Mouse (Mus musculus): ENCODE data around the gene Lypd5.

The Lypd5 gene

DNA sequence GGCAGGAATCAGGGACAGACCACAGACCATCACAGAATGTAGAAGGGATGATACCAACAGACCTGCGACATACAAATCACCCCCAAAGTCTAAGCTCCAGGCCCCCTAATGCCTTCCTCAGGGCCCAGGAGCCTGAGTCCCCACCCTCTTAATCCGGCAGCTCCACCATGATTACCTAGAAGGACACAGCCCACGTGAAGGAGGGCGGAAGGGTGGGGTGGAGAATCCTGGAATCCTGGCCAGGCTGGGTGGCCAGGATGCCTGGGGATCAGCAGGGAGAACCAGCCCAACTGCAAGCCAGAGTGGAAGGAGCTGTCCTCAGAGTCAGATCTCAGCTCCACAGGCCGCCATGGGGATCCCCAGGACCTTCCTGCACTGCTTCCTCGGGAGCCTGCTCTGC is at the start of gene Lypd5:
TSS of gene Lypd5 (plus strand) at position 301 of the 400 bp plus-strand sequence.
- no peak for DNase-seq

DNA sequence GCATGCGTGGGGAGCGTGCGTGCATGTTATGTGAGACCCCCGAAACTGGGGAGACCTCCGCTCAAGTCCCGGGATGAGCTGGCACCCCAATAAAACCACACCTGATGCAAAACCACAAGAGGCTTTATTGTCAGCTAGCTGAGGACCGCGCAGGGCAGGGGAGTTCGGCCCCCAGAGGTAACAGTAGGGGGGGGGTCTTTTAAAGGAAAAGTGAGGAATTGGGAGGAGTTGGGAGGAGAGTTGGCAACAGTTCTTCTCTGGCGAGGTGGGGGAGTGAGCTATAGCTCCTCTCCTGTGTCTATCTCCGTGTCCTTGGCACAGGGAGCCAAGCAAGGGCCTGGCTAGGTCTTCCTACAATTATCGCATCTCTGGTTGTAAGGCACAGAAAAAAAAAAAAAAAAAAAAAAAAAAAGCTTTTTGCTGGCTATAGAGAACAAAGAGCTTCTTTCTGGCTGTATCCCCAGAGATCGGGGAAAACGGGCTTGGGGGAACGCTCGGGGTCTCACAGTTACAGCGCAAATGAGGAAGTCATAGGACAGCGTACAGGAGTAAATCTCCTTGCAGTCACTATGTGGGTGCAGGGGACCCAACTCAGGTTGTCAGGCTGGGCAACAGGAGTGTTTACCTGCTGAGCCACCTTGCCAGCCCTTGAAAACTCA is 49.0 kb upstream of the Lypd5 start:
- peak; percentile 43 for DNase-seq

GRCm38 (mm10) chr7:24300771-24301282 is 48.2 kb upstream of the Lypd5 start, which contains the start of gene Zfp61:
Zfp61 (minus strand) TSS chr7:24301232.
- DNase-seq: no peak

GRCm38 (mm10) chr7:24315726-24316566 is 33.0 kb upstream of the Lypd5 start:
- peak; percentile 39 for DNase-seq

GRCm38 (mm10) chr7:24316567-24317092 is 32.4 kb upstream of the Lypd5 start, which contains the start of gene Zfp94:
Zfp94 (minus strand) TSS chr7:24316666.
- peak; percentile 93 for DNase-seq

GRCm38 (mm10) chr7:24318942-24319341 is 30.1 kb upstream of the Lypd5 start:
- DNase-seq: no peak

DNA sequence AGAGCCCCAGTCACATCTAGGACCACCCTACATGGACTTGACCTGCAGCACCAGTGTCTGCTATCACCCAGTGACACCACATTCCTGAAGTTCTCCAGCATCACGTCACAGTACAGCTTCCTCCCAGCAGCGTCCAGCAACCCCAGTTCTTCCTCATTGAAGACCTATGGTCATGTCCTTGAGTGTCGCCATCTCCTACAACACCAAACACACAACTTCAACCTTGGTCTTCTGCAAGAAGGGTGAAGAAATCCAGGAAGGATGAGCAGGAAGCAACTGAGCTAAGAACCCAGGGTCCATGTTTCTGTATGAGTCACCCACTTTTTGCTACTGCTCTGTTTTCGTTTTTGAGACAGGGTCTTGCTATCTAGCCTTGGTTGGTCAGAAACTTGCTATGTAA is 26.4 kb upstream of the Lypd5 start:
- no peak for DNase-seq

- no peak for DNase-seq
These were observed 23.8 kb upstream of the Lypd5 start for GRCm38 (mm10) chr7:24325197-24325596.

DNA sequence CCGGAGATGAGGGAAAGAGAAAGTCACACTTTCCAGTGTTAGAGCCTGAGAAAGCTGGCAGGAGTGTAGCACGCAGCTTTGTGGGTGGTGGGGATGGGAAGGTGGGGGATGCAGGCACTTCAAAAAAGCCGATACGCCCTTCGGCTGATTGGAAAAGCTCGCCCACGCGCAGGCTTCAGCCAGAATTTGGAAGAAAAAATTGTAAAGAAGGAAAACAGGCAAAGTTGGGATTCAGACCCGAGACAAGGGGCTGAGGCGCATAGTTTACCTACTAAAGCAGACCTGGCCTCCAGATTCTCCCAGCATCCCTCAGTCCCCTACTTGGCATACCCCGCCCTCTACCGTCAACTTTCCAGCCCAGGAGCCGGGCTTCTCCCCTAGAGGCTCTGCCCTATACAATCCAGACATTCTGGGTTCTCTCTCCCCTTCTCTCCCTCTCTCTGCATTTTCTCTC is 23.3 kb upstream of the Lypd5 start:
- DNase-seq: no peak

- DNase-seq: no peak
These were observed 22.5 kb upstream of the Lypd5 start for GRCm38 (mm10) chr7:24326273-24327135.

GRCm38 (mm10) chr7:24327281-24327975 is 21.6 kb upstream of the Lypd5 start:
- DNase-seq: no peak

DNA sequence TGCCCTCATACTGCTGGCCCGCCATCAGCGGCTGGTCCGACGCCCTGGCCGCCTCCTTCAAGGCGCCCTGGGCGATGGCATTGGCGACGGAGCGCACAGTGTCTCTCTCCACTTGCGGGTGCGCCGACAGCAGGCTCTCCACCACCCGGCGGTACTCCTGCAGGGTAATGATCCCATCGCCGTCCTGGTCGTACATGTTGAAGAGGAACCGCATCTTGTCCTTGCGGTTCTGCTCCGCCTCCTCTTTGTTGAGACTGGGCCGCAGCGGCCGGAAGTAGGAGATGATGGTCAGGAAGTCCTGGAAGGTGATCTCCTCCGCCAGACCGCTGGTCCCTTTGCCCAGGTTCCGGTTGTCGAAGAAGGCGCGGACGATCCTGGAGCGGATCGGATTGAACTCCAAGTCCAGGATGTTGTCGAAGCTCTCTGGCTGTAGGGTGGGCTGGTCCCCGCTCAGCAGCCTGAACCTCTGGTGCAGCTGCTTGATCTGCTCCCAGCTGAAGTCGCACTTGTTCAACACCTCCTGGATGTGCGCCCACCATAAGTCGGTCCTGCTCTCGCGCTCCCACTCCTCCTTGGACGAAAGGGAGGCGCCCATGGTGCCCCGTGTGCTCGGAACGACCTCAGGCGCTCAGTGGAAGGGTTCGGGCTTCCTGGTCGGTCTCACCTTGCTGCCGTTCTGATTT is 15.6 kb upstream of the Lypd5 start, which contains the start of gene Tescl:
TSS of gene Tescl (minus strand) at position 633 of the 683 bp plus-strand sequence.
- DNase-seq: no peak

DNA sequence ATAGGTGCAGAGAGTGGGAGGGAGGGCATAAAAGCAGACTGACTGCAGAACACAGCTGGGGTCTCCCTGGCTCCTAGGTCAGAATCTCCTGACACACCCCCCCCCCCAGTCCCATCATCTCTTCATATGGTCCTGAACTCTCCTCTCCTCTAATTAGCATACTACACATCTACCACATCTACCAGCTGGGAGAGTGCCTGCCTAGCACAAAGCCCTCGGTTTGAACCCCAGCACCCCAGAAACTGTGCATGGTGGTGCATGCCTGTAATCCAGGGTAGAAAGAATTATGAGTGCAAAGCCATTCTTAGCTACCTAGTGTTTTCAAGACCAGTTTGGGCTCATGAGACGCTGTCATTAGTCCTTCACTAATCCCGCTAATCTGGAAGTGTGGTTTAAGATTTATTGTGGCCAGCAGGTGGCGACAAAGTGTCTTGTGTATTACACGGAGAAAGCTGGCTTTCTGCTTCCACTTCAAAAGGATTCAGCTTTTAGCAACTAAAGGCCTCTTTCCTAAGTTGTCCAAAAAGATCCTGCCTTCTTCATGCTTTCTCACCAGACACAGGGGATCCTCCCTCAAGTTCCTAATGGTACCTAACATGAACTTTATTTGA is 13.2 kb upstream of the Lypd5 start:
- DNase-seq: peak; percentile 46

GRCm38 (mm10) chr7:24338241-24338640 is 10.8 kb upstream of the Lypd5 start:
- no peak for DNase-seq

GRCm38 (mm10) chr7:24343701-24344272 is 5.2 kb upstream of the Lypd5 start:
- DNase-seq: no peak

DNA sequence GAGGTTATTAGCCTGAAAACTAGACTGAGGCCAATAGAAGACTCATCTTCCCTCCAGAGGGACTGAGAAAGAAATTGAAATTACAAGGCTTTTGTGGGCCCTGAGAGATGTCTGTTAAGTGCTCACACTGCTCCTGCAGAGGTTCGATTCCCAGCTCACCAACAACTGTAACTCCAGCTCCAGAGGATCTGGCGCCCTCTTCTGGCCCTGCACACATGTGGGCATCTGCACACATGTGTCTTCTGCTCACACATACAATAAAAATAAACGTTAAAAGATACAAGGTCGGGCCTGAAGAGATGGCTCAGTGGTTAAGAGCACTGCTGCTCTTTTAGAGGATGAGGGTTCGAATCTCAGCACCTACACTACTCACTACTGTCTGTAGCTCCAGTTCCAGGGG is 2.6 kb upstream of the Lypd5 start:
- no peak for DNase-seq

DNA sequence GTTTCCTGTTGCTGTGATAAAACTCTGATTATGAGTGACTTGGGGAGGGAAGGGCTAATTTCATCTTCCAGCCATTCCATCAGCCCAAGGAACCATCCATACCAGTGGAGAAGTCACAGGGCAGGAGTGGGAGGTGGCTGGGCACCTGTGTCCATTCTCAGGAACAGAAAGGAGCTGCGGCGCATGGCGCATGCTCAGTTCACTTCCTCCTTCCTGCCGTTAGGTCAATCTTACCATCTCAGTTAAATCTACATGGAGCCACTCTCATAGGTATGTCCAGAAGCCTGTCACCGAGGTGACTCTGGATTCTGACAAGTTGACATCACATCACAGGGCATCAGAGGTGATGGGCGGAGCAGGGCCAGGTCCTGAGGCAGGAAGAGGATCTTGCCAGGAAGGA is 6.7 kb downstream of the Lypd5 start:
- no peak for DNase-seq

- DNase-seq: no peak
These were observed 7.1 kb downstream of the Lypd5 start for GRCm38 (mm10) chr7:24356081-24356480.

DNA sequence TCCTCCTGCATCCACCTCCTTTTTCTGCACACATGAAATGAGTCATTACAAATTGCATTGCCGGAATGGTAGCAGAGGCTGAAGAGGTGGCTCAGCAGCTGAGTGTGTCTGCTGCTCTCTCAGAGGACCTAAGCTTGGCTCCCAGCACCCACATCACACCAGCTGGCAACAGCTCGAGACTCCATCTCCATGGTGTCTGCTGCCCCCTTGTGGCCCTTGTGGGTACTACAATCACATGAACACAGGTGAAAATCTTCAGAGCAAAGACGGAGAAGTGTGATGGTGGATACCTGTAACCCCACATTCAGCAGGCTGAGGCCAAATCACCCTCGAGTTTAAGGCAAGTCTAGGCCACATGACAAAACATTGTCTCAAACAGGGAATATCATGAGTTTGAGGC is 8.9 kb downstream of the Lypd5 start:
- DNase-seq: no peak

DNA sequence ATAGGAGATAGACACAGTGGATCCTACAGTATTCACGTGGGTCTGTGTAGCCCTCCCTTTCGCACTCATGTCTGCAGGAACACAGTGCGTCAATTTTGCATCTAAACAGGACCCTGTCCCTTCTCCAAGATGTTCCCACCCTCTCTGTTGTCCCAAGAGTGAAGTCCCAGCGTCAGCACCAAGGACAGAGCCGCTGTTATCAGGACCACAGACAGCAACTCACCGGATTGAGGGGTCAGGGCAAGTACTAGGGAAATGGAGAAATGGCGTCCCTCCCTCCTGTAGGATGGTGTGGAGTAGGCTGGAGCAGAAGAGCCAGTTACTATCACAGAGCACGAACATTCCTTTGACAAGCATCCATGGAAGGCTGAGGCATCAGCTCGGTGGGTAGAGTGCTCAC is 10.3 kb downstream of the Lypd5 start:
- DNase-seq: no peak

Measured in cerebellum, adult 11 months (tissue).